Mouse (Mus musculus) E14TG2a.4 (cell line): Measurements from ENCODE around the gene Pgp.

Experiments
- H3K27me3 ChIP-seq: 2 replicates; pipeline ENCODE4 v1.6.1; 2014; ENCODE audit warnings: low read length, control low read depth; ENCODE audit not compliant: insufficient read depth
- H3K36me3 ChIP-seq: 2 replicates; pipeline ENCODE4 v1.6.1; 2014; ENCODE audit warnings: low read length, control low read depth; ENCODE audit not compliant: insufficient read depth
- H3K4me1 ChIP-seq: replicated peaks from 2 replicates; pipeline ENCODE4 v1.6.1; 2014; ENCODE audit warnings: low read depth, low read length, control low read depth
- H3K4me3 ChIP-seq: replicated peaks from 2 replicates; pipeline ENCODE4 v1.5.1; 2014; ENCODE audit warnings: mild to moderate bottlenecking, low read length
- H3K9me3 ChIP-seq: 2 replicates; pipeline ENCODE4 v1.6.1; 2014; ENCODE audit warnings: low read length, control low read depth
- CTCF ChIP-seq: conservative IDR thresholded peaks from 2 replicates; pipeline ENCODE4 v1.5.1; 2014; ENCODE audit warnings: low read length
- NANOG ChIP-seq: IDR thresholded peaks from 2 replicates; pipeline ENCODE4 v1.6.1; 2014; ENCODE audit warnings: borderline replicate concordance, low read length, mixed read lengths
- POU5F1 ChIP-seq: IDR thresholded peaks from 2 replicates; pipeline ENCODE4 v1.6.1; 2014; ENCODE audit warnings: low read length, borderline replicate concordance

The Pgp gene

GRCm38 (mm10) chr17:24469336-24469909 lies 769 bp upstream of the Pgp start:
- TF ChIP-seq CTCF = no peak
- TF ChIP-seq NANOG = no peak
- TF ChIP-seq POU5F1 = no peak
- Histone ChIP-seq H3K9me3 (no peaks in the 10 kb centered on the region), H3K36me3 (peaks cover 57% of the 10 kb centered on the region), H3K27me3 (no peaks in the 10 kb centered on the region), H3K4me3 (peak overlapping the region; percentile 96), H3K4me1 (peaks cover 44% of the 10 kb centered on the region)

DNA sequence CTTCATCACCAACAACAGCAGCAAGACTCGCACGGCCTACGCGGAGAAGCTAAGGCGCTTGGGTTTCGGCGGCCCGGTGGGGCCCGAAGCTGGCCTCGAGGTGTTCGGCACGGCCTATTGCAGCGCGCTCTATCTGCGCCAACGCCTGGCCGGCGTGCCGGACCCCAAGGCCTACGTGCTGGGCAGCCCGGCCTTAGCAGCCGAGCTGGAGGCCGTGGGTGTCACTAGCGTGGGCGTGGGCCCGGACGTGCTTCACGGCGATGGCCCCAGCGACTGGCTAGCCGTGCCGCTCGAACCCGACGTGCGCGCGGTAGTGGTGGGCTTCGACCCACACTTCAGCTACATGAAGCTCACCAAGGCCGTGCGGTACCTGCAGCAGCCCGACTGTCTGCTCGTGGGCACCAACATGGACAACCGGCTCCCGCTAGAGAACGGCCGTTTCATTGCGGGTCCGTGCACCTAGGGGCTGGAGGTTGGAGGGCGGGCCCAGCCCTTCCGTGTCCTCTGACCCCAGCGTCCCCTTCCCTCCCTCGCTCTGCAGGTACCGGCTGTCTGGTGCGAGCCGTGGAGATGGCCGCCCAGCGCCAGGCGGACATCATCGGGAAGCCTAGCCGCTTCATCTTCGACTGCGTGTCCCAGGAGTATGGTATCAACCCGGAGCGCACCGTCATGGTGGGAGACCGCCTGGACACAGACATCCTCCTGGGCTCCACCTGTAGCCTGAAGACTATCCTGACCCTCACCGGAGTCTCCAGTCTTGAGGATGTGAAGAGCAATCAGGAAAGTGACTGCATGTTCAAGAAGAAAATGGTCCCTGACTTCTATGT lies 722 bp downstream of the Pgp start:
- Histone ChIP-seq H3K9me3 (no peaks in the 10 kb centered on the region), H3K4me3 (peak overlapping the region; percentile 96), H3K36me3 (peaks cover 62% of the 10 kb centered on the region), H3K27me3 (no peaks in the 10 kb centered on the region), H3K4me1 (peaks cover 47% of the 10 kb centered on the region)
- TF ChIP-seq CTCF (no peak), NANOG (no peak), POU5F1 (no peak)

DNA sequence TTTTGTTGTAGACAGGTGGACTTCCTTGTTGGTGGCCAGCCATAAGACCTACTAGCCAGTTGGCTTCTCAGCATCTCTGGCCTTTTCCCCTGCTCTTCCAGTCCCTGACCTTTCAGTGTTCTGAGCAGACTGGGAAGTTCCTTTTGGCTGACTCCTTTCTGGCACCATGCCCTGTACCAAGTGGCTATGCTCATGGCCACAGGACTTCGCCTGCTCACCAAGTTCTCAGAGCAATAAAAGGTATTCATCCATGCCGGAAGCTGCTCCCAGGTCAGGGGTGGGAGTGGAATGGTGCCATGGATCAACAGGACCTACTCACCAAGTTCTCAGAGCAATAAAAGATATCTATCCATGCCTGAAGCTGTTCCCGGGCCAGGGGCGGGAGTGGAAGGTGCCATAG lies 2.3 kb downstream of the Pgp start:
- no peaks in the 10 kb centered on the region for H3K9me3 ChIP-seq
- no peaks in the 10 kb centered on the region for H3K27me3 ChIP-seq
- peak overlapping the region; percentile 96 for H3K4me3 ChIP-seq
- H3K4me1 ChIP-seq = peaks cover 52% of the 10 kb centered on the region
- no peak for TF ChIP-seq NANOG
- no peak for TF ChIP-seq POU5F1
- no peak for TF ChIP-seq CTCF
- peaks cover 66% of the 10 kb centered on the region for H3K36me3 ChIP-seq

GRCm38 (mm10) chr17:24473612-24474275 lies 3.6 kb downstream of the Pgp start, which contains the start of gene Bricd5:
Gene Bricd5 (plus strand): TSS chr17:24473884.
- Histone ChIP-seq H3K4me3 (peak within 1 kb of the TSS; percentile 96; the same call in 1 of the 2 replicates), H3K27me3 (no peaks in the 10 kb centered on the region), H3K36me3 (peaks cover 72% of the 10 kb centered on the region), H3K4me1 (peaks cover 59% of the 10 kb centered on the region), H3K9me3 (no peaks in the 10 kb centered on the region)
- no peak for TF ChIP-seq NANOG
- no peak for TF ChIP-seq POU5F1
- TF ChIP-seq CTCF = no peak

GRCm38 (mm10) chr17:24474557-24474956 lies 4.4 kb downstream of the Pgp start:
- Histone ChIP-seq H3K36me3 (peaks cover 72% of the 10 kb centered on the region), H3K9me3 (no peaks in the 10 kb centered on the region), H3K4me3 (no peak overlapping the region), H3K4me1 (peaks cover 56% of the 10 kb centered on the region), H3K27me3 (no peaks in the 10 kb centered on the region)
- no peak for TF ChIP-seq NANOG
- no peak for TF ChIP-seq CTCF

DNA sequence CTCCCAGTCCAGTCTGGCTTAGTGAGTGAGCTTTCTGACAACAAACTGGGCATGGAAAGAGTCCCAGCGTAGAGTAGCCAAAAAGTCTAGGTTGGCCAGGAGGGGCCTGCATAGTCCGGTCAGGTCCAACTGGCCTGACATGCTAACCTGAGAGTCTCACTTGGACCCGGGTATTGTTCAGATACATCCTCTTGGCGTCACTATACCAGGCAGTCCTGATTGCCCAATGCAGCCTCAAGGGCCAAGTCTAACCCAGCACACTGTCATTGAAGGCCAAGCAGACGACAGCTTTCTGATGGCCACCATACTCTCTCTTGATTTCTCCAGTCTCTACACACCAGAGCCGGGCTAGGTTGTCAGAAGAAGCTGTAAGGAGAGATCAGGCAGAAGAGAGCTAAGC lies 5.4 kb downstream of the Pgp start:
- TF ChIP-seq NANOG (no peak), CTCF (no peak), POU5F1 (no peak)
- Histone ChIP-seq H3K9me3 (no peaks in the 10 kb centered on the region), H3K36me3 (peaks cover 72% of the 10 kb centered on the region), H3K4me3 (no peak overlapping the region), H3K27me3 (no peaks in the 10 kb centered on the region), H3K4me1 (peaks cover 66% of the 10 kb centered on the region)

GRCm38 (mm10) chr17:24476022-24476776 lies 6.0 kb downstream of the Pgp start:
- TF ChIP-seq NANOG (no peak), CTCF (no peak), POU5F1 (no peak)
- peaks cover 69% of the 10 kb centered on the region for H3K36me3 ChIP-seq
- H3K9me3 ChIP-seq = no peaks in the 10 kb centered on the region
- no peaks in the 10 kb centered on the region for H3K27me3 ChIP-seq
- H3K4me3 ChIP-seq = no peak overlapping the region
- peaks cover 65% of the 10 kb centered on the region for H3K4me1 ChIP-seq
